Mouse (Mus musculus) c-Kit-positive CD71-negative TER-119-negative erythroid progenitor cells, embryonic 14.5 days (primary cell): ENCODE data around the gene Bmp4.

Experiments
- DNase-seq: peaks from one replicate; pipeline ENCODE4 v3.0.0-alpha.2; 2013; ENCODE audit warnings: low read depth

The Bmp4 gene

DNA sequence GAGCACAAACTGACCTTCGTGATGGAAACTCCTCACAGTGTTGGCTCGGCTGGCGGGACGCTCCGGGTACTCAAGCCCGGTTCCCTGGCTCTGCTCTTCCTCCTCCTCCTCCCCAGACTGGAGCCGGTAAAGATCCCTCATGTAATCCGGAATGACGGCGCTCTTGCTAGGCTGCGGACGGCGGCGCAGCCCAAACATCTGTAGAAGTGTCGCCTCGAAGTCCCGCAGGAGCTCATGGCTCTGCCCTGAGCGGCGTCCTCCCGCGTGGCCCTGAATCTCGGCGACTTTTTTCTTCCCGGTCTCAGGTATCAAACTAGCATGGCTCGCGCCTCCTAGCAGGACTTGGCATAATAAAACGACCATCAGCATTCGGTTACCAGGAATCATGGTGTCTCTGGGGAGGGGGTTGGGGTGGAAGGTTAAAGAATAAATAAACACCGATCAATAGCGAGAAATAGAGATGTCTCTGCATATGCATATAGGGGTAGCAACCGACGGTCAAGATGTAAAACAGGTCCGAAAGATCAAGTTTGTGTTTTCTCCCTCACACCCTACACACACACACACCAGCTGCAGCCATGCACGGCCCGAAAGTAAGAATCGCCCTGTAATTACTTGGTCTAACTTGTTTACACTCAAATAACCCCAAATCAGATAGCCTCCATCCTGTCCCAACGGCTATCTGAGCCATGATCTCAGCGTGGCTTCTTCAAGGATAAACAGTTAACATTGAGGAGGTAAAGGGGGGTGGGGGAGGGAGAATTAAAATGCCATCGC, 4.6 kb downstream of the Bmp4 start:
- no peak for DNase-seq

DNA sequence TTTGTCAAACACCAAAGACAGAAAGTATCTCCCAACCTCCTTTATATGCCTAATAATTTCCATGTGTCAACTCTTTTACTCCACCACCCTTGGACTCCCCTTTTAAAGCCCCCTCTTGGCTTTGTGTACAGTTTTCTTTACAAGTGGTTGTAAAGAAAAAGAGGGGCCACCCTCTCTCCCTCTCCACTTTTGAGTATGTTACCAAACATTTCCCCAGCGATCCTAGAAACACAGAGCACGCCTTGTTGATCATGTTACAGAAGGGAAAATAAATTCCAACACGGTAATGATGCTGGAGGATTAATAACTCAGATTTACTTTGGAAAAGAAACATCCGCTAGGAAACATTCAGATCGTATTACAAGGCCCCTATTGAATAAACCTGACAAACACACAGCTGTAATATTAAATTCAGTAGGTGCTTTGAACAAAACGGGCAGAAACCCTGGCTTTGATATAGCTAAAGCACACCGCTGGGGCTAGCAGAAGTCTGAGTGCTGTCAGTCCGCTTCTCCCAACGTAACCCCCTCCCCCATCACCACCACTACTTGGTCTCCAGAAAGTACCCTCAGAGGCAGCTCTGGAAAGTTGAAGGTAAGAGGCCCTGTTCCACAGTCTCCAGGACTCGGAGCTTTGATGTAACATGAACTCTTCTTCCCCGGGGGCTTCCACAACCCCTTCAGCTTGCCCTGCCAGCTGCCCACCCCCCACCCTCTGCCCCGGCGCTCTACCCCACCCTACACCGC, 5.3 kb downstream of the Bmp4 start:
- DNase-seq = no peak

DNA sequence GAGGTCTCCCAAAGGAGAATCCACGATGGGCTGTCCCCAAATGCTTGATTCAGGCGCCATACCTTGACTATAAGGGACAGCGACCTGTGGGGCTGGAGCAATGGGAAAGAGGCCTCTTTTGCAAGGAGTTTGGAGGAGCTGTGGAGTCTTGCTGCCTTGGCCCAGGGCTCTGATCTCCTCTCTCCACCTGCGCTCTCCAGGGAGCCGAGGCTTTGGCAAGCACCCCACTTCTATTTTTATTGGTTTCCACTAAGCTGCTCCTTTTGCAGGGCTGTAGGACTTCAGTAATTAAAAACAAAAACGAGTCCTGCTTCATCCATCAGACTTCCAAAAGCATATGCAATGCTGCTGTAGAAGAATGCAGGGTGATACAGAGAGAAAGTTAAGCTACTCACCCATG, 9.0 kb downstream of the Bmp4 start:
- DNase-seq = no peak

DNA sequence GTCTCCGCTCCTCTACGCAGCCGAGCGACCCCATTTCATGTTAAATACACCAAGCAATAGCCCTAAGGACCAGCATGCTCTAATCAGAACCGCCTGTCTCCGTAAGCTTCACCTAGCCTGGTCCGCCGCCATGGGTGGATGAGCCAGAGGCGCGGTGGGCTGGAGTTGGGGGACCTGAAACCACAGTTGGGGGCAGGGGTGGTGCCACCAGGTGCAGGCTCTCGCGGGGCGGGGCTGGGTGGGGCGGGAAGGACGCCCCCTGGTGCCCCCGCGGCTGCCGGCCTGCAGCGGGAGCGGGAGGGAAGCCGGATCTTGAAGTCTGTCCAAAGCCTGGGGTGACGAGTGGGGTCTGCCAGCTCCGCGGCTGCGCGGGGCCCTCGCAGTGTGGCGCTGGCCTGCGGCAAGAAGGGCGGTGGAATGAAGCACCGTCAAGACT, 10.2 kb downstream of the Bmp4 start:
- no peak for DNase-seq

DNA sequence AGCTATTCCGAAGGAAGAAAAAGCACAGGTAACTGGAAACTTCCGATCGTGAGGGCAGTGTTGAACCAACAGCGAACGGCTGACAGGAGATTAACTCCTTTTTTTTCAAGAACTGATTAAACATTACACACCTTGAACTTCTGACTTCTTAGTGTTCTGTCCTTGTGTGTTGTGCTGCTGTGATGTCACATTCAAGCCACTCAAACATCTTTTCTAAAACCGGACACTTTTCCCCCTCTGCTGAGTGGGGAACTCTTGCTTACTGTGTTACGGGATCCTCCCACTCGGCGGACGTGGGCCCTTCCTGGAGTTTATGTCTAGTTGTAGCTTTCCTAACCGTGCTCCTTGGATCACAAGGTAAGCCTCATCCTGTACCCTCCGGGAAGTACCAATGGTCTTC, 11.2 kb downstream of the Bmp4 start, which contains the start of gene Gm15217:
Gene Gm15217, plus strand, starts transcription at position 130 of the 400 bp plus-strand sequence.
- no peak for DNase-seq

DNA sequence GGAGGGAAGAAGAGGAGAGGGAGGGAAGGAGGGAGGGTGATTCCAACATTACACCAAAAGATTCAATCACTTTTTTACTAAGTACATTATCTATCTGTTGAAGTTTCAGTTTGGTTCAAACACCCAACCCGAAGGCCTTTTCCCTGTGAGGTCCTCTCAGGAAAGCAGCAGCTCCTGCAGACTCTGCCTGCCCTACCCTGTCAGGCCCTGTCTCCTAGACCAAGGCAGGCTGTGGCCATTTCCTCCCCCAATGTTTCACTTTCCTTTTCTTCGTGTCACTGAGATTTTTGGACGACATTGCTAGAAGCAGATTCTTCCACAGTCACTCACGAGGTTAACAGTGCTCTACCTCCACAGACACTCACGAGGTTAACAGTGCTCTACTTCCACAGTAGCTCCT, 14.7 kb downstream of the Bmp4 start:
- DNase-seq = no peak

DNA sequence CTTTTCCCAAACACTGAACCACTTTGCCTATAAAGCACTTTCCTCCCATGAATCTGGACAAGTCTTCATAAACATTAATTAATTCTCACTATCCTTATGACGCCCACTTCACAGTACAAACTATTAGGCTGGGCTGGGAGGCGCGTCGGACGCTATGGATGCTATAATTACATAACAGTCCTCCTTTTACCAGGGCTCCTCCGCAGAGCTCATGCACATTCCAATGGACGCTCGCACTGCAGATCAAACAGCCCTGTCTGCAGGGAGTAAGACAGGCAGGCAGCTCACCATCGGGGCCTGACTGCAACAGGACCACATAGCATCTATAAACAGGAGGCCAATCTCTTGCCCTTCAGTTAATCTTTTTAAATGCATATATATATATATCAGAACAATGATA, 18.0 kb downstream of the Bmp4 start:
- no peak for DNase-seq

DNA sequence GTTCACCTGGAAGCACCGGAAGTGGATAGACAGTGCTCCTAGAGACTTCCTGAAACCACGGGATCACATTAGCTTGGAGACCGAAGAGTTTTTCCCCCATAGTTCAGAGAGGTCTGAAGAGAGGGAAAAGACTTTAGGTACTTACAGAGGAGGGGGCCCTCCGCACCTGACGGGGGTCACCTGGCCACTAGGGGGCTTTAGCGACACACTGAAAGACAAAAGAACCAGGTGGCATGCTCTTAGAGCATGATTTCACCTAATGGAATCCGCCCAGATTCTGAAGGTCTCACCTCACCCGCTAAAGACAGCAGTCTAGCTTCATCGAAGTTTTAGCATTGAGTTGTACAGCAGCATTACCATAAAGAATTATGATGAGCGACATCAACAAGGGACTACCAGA, 27.3 kb downstream of the Bmp4 start:
- no peak for DNase-seq

DNA sequence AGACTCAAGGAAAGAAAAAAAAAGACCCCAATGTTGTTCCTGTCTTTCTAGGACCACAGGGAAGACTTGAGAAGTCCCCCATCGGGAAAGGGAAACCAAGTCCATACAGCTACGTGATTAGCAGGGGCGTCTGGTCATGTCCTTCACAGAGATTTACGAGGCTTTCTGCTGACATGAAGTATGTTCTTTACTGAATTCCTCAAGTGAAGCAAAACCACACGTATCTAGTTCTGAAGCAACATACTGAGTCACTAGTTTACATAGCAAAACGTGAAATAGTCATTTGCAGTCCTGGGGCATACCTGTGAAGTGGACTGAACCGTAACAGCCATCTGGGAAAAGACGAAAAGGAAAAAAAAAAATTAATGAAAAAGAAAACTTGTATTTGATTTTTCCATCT, 32.8 kb downstream of the Bmp4 start:
- no peak for DNase-seq

DNA sequence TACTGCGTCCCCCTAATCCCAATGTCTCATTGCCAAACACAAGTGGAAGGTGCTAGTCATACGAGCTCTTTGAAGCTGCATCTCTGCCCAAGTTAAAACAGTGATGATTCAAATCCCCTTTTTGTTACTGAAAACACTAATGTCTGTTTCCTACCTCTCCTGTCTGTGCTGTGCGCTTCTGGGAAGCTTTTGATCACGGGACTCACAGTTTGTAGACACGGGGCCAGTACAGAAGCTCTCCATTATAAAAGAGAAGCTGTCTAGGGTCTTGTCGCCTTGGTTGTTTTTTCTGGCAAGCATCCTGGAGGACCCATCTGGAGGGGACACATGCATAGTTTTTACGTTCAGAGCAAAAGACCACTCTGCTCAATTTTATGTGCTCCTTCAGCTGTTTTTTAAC, 33.2 kb downstream of the Bmp4 start:
- DNase-seq = no peak

DNA sequence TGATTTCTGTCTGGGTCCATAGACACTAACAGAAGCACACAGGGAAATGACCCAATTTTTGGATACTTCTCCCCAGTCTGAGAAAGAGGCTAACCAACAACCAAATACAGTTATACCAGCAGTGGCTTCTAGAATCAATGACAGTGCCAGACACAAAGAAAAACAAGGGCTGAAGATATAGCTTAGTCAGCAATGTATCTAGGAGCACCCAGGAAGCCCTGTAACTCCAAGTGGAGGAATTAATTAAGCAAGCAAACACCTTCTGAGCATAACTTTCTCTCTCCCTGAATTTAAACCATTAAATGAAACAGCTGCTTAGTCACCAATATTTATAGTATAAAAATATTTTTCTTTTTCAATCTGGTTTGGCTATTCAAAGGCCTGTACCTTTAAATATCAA, 45.7 kb downstream of the Bmp4 start:
- no peak for DNase-seq

DNA sequence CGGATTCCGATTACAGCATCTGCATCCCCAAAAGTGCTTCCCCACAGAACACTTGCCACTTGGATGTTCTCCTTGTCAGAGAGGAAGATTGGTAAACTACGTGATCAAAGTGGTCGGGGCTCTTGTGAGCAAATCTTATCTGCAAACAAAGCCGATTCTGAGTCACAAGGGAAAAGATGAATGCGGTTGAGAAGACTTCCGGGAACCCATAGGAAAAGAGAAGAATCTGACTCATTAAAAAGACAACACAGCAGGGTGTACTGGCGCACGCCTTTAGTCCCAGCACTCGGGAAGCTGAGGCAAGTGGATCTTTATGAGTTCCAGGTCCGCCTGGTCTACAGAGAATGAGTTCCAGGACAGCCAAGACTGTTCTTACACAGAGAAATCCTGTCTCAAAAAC, 51.7 kb downstream of the Bmp4 start:
- no peak for DNase-seq
